Mouse (Mus musculus) left cerebral cortex, adult 2 months (tissue): Measurements from ENCODE around the gene Aarsd1. TPM values are rescaled to one million over a fixed set of nuclear protein-coding genes. Genes with fewer than 3 reads are reported as not detected.
A peak's percentile ranks its signal among the peaks of the same experiment; 100 is the strongest.
"Not testable (repeated sequence)": the region's sequence is repeated elsewhere in the genome, so short reads cannot be mapped to it uniquely, and the experiment has no call there.

ENCODE experiments used
- DNase-seq, 2 experiments: peaks; one replicate each; pipeline ENCODE4 v3.0.0; 2021 to 2022; ENCODE audit warnings: low spot score in 2 of 2, mixed read lengths in 1 of 2; ENCODE audit errors: extremely low spot score in 1 of 2
- H3K27ac ChIP-seq: fragments of 200-600 bp; 2 replicates; pipeline ENCODE4 v1.8.1; 2022
- H3K4me3 ChIP-seq: fragments of 200-600 bp; 2 replicates; pipeline ENCODE4 v1.8.1; 2022
- CTCF ChIP-seq: fragments of 200-600 bp; IDR thresholded peaks from 2 replicates; pipeline ENCODE4 v1.8.1; 2022; ENCODE audit warnings: antibody characterized with exemption, mild to moderate bottlenecking, moderate library complexity
- intact Hi-C: fragments of 180-260 bp; cut with DNase I; formaldehyde crosslinking; loops from one replicate; pipeline ENCODE4 v1.15.1; 2025
- long read RNA-seq, 2 experiments: library from polyadenylated mRNA; stranded (forward); transcript quantifications; one replicate each; pipeline ENCODE4 v2.0.0; 2021; ENCODE audit warnings: borderline mapping rate in 2 of 2
- total RNA-seq, 2 experiments: library from RNA; stranded (reverse); gene quantifications; 2 replicates each; pipeline ENCODE4 v1.2.3; 2021

Aarsd1 gene
- 10 to 100 TPM; 43.8 to 47.1 TPM for total RNA-seq
- long read RNA-seq, experiment 1, transcript Aarsd1-201 (12 exons, 1,516 nt): major isoform, 36 of 44 reads
- long read RNA-seq, experiment 1, partial matches to known transcripts: 2 of 44 reads
- long read RNA-seq, experiment 1, other reads (novel, unspliced or antisense): 6 of 44 reads
- long read RNA-seq, experiment 2, transcript Aarsd1-201 (12 exons, 1,516 nt): major isoform, 21 of 25 reads
- long read RNA-seq, experiment 2, partial matches to known transcripts: 1 of 25 reads
- long read RNA-seq, experiment 2, other reads (novel, unspliced or antisense): 3 of 25 reads

- H3K4me3 ChIP-seq: peak within 1 kb of the TSS; percentile 74
- no peak; the same call in 1 of the 2 replicates for TF ChIP-seq CTCF
- intact Hi-C loops: no loop called here
- peak; percentile 87 to 94 for DNase-seq
- H3K27ac ChIP-seq: peak within 1 kb of the TSS; percentile 86
Observed at GRCm38 (mm10) chr11:101417101-101417855, at the start of gene Aarsd1. Aarsd1 (minus strand) TSS chr11:101417615.

GRCm38 (mm10) chr11:101466552-101466950 lies 49.1 kb upstream of the Aarsd1 start:
- DNase-seq, H3K4me3 ChIP-seq, H3K27ac ChIP-seq: not testable (repeated sequence)
- intact Hi-C loops: loop anchor here (2.0 kb wide), 2 partner anchors 52 to 76 kb away; no protein-coding TSS in a partner anchor

GRCm38 (mm10) chr11:101465869-101466551 lies 48.6 kb upstream of the Aarsd1 start, which contains the start of gene Vat1:
Vat1 (minus strand) TSS chr11:101466230.
- Histone ChIP-seq H3K4me3 (peak within 1 kb of the TSS; percentile 70), H3K27ac (peak within 1 kb of the TSS; percentile 80)
- intact Hi-C loops: loop anchor here (2.0 kb wide), 3 partner anchors 17 to 77 kb away; partner anchors contain the start of gene Ifi35
- DNase-seq: peak; percentile 58 to 66
- TF ChIP-seq CTCF: no peak; the same call in 1 of the 2 replicates

GRCm38 (mm10) chr11:101465101-101465868 lies 47.9 kb upstream of the Aarsd1 start:
- peak overlapping the region; percentile 80 for H3K27ac ChIP-seq
- peak in 1 of 2 experiments; percentile 38 for DNase-seq
- intact Hi-C loops: loop anchor here (2.0 kb wide), 1 partner anchor 16 kb away; the partner anchor contains the start of gene Ifi35
- peak overlapping the region; percentile 70 for H3K4me3 ChIP-seq
- peak; percentile 1; the same call in 1 of the 2 replicates for TF ChIP-seq CTCF

- Histone ChIP-seq H3K4me3 (peak within 1 kb of the TSS; percentile 70), H3K27ac (peak within 1 kb of the TSS; percentile 80)
- intact Hi-C loops: loop anchor here (2.0 kb wide), 1 partner anchor 16 kb away; the partner anchor contains the start of gene Ifi35
- DNase-seq: no peak
- TF ChIP-seq CTCF: no peak
Observed at GRCm38 (mm10) chr11:101464211-101465100, 47.0 kb upstream of the Aarsd1 start, which contains the start of gene Rnd2. Rnd2 (plus strand) TSS chr11:101464999.

GRCm38 (mm10) chr11:101462583-101463440 lies 45.4 kb upstream of the Aarsd1 start:
- DNase-seq: no peak
- no peak overlapping the region for H3K27ac ChIP-seq
- intact Hi-C loops: no loop called here
- no peak for TF ChIP-seq CTCF
- no peak overlapping the region for H3K4me3 ChIP-seq

GRCm38 (mm10) chr11:101462141-101462540 lies 44.7 kb upstream of the Aarsd1 start:
- intact Hi-C loops: no loop called here
- no peak overlapping the region for H3K27ac ChIP-seq
- TF ChIP-seq CTCF: no peak
- no peak overlapping the region for H3K4me3 ChIP-seq
- DNase-seq: no peak

GRCm38 (mm10) chr11:101460321-101460720 lies 42.9 kb upstream of the Aarsd1 start:
- DNase-seq: no peak
- Histone ChIP-seq H3K4me3 (no peak overlapping the region), H3K27ac (no peak overlapping the region)
- intact Hi-C loops: no loop called here
- no peak for TF ChIP-seq CTCF

GRCm38 (mm10) chr11:101459716-101460115 lies 42.3 kb upstream of the Aarsd1 start:
- DNase-seq: no peak
- TF ChIP-seq CTCF: no peak
- Histone ChIP-seq H3K4me3 (no peak overlapping the region), H3K27ac (no peak overlapping the region)
- intact Hi-C loops: no loop called here
